9 mouse cellular contexts compared by ENCODE assay signal in genomic region chr2:178287285-178287684, GRCm38 (mm10).
DNase-seq lines count a peak whose midpoint lies in the region; ATAC-seq lines count a peak whose summit lies in the region.
"Had no signal": no experiment of that assay in that cellular context is flagged by ENCODE, and none has a peak within 500 bp of the region (broad histone marks: within the 10 kb centered on the region; RNA-seq: fewer than 3 reads in every experiment).

No protein-coding gene starts in this region.

- no peak overlapping the region for H3K27ac ChIP-seq in heart, embryonic 10.5 days
- no peak overlapping the region for H3K27ac ChIP-seq in neural tube, embryonic 15.5 days (replicated peaks)
- no peak overlapping the region for H3K27ac ChIP-seq in midbrain, embryonic 13.5 days
- H3K27ac ChIP-seq: lung, embryonic 15.5 days had no signal

- H3K9ac ChIP-seq in neural tube, embryonic 15.5 days (replicated peaks), result no peak overlapping the region
- H3K9ac ChIP-seq in midbrain, embryonic 13.5 days (replicated peaks), result no peak overlapping the region
- H3K9ac ChIP-seq: lung, embryonic 15.5 days had no signal

- 78% methylated on average over 5 of the region's 5 CpGs for WGBS in heart, embryonic 10.5 days
- WGBS in neural tube, embryonic 15.5 days, result 88% methylated on average over 5 of the region's 5 CpGs
- WGBS in midbrain, embryonic 13.5 days, result 88% methylated on average over 5 of the region's 5 CpGs

- no peaks in the 10 kb centered on the region for H3K9me3 ChIP-seq in heart, embryonic 10.5 days
- H3K9me3 ChIP-seq in neural tube, embryonic 15.5 days (replicated peaks), result no peaks in the 10 kb centered on the region
- H3K9me3 ChIP-seq in midbrain, embryonic 13.5 days, result no peaks in the 10 kb centered on the region
- H3K9me3 ChIP-seq: lung, embryonic 15.5 days had no signal

- H3K27me3 ChIP-seq in heart, embryonic 10.5 days (ENCODE audit: insufficient read depth, poor library complexity, severe bottlenecking), result peaks cover under 1% of the 10 kb centered on the region; the same call in 1 of the 2 replicates
- no peaks in the 10 kb centered on the region for H3K27me3 ChIP-seq in neural tube, embryonic 15.5 days (replicated peaks)
- H3K27me3 ChIP-seq in midbrain, embryonic 13.5 days, result no peaks in the 10 kb centered on the region
- H3K27me3 ChIP-seq: lung, embryonic 15.5 days had no signal

- H3K4me3 ChIP-seq in heart, embryonic 10.5 days, result no peak overlapping the region
- H3K4me3 ChIP-seq in neural tube, embryonic 15.5 days (replicated peaks), result no peak overlapping the region
- H3K4me3 ChIP-seq in midbrain, embryonic 13.5 days (replicated peaks), result no peak overlapping the region
- H3K4me3 ChIP-seq: lung, embryonic 15.5 days had no signal

- H3K4me2 ChIP-seq in neural tube, embryonic 15.5 days, result no peak overlapping the region
- no peak overlapping the region for H3K4me2 ChIP-seq in midbrain, embryonic 13.5 days (replicated peaks)
- H3K4me2 ChIP-seq: lung, embryonic 15.5 days had no signal

- intact Hi-C loops in heart, postnatal 36 days (cut with DNase I), result loop anchor here (1.0 kb wide), 1 partner anchor 51 kb away; no protein-coding TSS in a partner anchor

- no peaks in the 10 kb centered on the region for H3K4me1 ChIP-seq in heart, embryonic 10.5 days
- no peaks in the 10 kb centered on the region for H3K4me1 ChIP-seq in neural tube, embryonic 15.5 days
- H3K4me1 ChIP-seq in midbrain, embryonic 13.5 days (replicated peaks), result no peaks in the 10 kb centered on the region
- H3K4me1 ChIP-seq: lung, embryonic 15.5 days had no signal

- ATAC-seq in neural tube, embryonic 15.5 days (ENCODE audit: low FRiP score), result no peak
- ATAC-seq in midbrain, embryonic 13.5 days, result 0 out of 2 replicates have a peak, but pooled peaks have one; percentile 11

- H3K36me3 ChIP-seq in heart, embryonic 10.5 days, result no peaks in the 10 kb centered on the region
- peaks cover 2% of the 10 kb centered on the region for H3K36me3 ChIP-seq in neural tube, embryonic 15.5 days
- H3K36me3 ChIP-seq in midbrain, embryonic 13.5 days, result peaks cover 28% of the 10 kb centered on the region
- H3K36me3 ChIP-seq: lung, embryonic 15.5 days had no signal

- peak; percentile 5 to 21 for DNase-seq in heart, postnatal 36 days
- no peak for DNase-seq in heart, embryonic 10.5 days (ENCODE audit: low spot score)
- peak; percentile 24 for DNase-seq in neural tube, embryonic 10.5 days (ENCODE audit: extremely low spot score, low spot score)
- DNase-seq in embryo, embryonic 10.5 days (ENCODE audit: low spot score), result peak; percentile 46
- DNase-seq in Muller cell, postnatal 12 days (ENCODE audit: inconsistent ontology term), result no peak
- DNase-seq in urinary bladder, postnatal 10 days (ENCODE audit: low spot score), result no peak

Comparison
In these comparisons a context has a peak if more than half of its experiments do, and no peak if none do; other contexts are left out.
1. DNase-seq: peak in heart, postnatal 36 days (2 of 2), neural tube, embryonic 10.5 days (single experiment) and embryo, embryonic 10.5 days (single experiment); none in heart, embryonic 10.5 days (single experiment), Muller cell, postnatal 12 days (single experiment) and urinary bladder, postnatal 10 days (single experiment).